Mouse (Mus musculus): Measurements from ENCODE around the gene Hs3st6. TPM values are rescaled to one million over a fixed set of nuclear protein-coding genes. Genes with fewer than 3 reads are reported as not detected.
"Not testable (repeated sequence)": the region's sequence is repeated elsewhere in the genome, so short reads cannot be mapped to it uniquely, and the experiment has no call there.

Gene Hs3st6
- polyA plus RNA-seq (2016; fragmentation: Nextera tagmentation; extraction: Ambion mirVana), result 1.5 and 2.0 TPM in 2 replicates

DNA sequence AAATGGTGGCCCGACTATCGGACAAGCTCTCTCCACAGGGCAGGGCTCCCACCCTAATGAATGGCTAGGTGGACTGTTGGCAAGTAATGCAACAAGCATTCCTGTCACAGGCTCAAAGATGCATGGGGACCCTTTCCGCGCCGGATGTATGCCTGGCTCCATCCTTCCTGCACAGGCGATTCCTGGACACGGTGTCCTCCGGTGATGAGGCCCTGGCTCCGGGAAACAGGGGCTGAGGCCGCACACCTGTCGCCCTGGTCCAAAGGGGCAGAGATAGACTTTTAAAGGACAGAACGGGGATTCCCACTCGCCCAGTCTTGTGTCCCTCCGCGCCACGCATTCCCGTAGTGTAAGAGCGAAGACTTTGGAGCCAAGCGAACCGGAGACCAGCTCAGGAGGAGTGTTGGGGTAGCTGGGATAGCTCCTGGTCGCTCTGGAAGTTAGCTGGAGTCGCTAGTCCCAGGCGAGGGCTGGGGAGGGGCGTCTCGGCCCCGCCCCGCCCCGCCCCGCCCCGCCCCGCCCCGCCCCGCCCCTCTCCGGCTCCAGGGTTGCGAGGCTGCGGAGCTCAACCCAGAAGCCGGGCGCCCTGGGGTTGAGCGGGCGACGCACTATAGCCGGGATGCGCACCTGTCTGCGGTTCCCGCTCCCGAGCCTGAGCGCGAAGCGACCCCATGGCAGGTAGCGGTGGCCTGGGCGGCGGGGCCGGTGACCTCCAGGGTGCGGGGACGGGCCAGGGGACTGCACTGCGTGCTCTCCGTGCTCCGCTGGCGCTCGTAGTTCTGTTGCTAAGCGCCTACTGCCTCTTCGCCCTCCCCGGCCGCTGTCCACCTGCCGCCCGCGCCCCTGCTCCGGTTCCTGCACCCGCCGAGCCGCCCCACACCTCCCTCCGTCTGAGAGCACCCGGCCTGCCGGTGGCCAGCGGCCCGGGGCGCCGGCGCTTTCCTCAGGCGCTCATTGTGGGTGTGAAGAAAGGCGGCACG is at the start of gene Hs3st6:
TSS of gene Hs3st6 (plus strand) at position 574 of the 980 bp plus-strand sequence.
- peaks cover 23% of the 10 kb centered on the region for H3K4me1 ChIP-seq (replicated peaks)
- peak within 1 kb of the TSS; percentile 61 for H3K4me3 ChIP-seq
- H3K27ac ChIP-seq, result peak within 1 kb of the TSS; percentile 57
- WGBS, result under 1% methylated on average over 81 of the region's 82 CpGs
- H3K9me3 ChIP-seq, result no peaks in the 10 kb centered on the region
- no peaks in the 10 kb centered on the region for H3K36me3 ChIP-seq
- DNase-seq (ENCODE audit: low spot score), result peak; percentile 72
- peaks cover 89% of the 10 kb centered on the region for H3K27me3 ChIP-seq (ENCODE audit: insufficient read depth, poor library complexity, severe bottlenecking)

DNA sequence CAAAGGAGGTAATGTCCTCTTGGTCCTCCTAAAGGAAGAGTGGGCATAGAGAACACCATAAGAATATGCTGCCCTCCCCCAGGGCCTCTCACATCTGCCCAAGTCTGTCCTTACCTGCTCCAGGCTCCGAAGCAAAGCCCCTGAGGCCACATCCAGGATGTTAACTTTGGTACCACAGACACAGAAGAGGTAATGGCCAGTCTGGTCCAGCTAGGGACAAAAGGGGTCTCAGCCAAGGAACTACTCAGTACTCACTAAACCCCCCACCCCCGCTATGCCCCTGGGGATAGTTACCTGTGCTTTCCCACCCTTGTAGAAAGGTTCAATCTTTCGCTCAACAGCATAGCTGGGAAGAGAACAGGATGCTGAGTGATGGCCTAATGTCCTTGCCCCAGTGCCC is 47.0 kb upstream of the Hs3st6 start:
- WGBS, result 92% methylated on average over 3 of the region's 3 CpGs
- no peak overlapping the region for H3K27ac ChIP-seq
- peaks cover 49% of the 10 kb centered on the region for H3K36me3 ChIP-seq
- DNase-seq (ENCODE audit: low spot score), result no peak
- peaks cover 16% of the 10 kb centered on the region for H3K4me1 ChIP-seq (replicated peaks)
- no peaks in the 10 kb centered on the region for H3K27me3 ChIP-seq (ENCODE audit: insufficient read depth, poor library complexity, severe bottlenecking)
- no peaks in the 10 kb centered on the region for H3K9me3 ChIP-seq
- H3K4me3 ChIP-seq, result peak overlapping the region; percentile 93

DNA sequence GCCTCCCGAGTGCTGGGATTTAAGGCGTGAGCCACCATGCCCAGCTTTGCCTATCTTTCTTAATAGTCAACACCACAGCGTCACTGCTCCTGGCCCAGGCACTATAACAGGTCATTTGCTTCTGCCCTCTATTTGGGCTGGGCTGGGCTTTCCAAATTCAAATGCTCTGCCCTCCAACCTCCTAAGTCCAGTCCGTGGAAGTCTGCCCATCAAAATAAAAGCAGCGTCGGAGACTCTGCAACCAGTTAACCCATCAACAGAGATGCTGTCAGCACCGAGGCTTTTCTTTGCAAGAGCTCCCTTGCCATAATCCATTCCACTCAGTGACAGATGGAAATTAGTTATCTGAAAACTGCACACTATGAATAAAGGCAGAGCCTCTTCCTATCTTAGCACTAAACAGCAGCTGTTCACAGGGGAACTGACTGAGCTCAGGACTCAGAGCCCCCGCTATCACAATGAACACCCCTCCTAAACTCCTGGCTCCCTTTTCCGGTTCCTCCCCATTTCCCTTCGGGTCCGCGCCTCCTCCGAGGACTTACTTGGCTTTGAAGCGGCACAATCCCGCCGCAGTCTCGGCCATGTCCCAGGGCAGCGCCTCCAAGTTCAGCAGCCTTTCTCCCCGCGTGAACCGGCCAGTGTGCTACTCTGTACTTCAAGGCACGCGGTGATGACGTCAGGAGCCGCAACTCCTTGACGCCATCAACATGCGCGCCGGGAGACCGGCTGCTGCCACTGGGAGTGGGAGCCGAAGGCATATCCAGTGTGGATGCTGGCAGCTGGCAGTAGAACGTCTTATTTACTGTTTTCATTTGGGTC is 45.6 kb upstream of the Hs3st6 start, which contains the start of gene Tbl3:
TSS of gene Tbl3 (minus strand) at position 679 of the 819 bp plus-strand sequence.
- Histone ChIP-seq H3K4me3 (peak within 1 kb of the TSS; percentile 93), H3K36me3 (peaks cover 36% of the 10 kb centered on the region), H3K27me3 (ENCODE audit: insufficient read depth, poor library complexity, severe bottlenecking) (no peaks in the 10 kb centered on the region), H3K27ac (peak within 1 kb of the TSS; percentile 90), H3K4me1 (replicated peaks) (peaks cover 16% of the 10 kb centered on the region), H3K9me3 (no peaks in the 10 kb centered on the region)
- DNase-seq (ENCODE audit: low spot score), result peak; percentile 95
- WGBS, result 4% methylated on average over 32 of the region's 32 CpGs

DNA sequence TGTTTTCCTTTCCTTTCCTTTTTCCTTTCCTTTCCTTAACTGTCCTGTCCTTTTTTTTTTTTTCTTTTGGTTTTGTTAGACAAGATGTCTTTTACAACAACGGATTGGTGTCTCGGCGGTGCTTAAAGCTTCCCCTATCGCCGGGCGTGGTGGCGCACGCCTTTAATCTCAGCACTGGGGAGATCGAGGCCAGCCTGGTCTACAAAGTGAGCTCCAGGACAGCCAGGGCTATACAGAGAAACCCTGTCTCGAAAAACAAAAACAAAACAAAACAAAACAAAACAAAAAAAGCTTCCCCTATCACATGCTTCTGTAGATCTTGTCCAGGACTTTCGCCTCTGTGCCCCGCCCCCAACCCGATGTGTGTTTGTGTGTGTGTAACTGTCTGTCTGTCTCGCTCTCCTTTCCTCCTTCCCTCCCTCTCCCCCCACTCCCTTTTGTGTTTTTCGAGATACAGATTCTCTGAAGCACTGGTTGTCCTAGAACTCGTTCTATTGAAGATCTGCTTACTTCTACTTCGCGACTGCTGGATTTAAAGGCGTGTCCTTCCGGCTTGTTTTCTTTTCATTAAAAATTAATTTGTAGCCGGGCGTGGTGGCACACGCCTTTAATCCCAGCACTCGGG is 44.9 kb upstream of the Hs3st6 start:
- Histone ChIP-seq H3K36me3 (peaks cover 28% of the 10 kb centered on the region), H3K9me3 (no peaks in the 10 kb centered on the region), H3K4me3 (peak overlapping the region; percentile 93), H3K27me3 (ENCODE audit: insufficient read depth, poor library complexity, severe bottlenecking) (no peaks in the 10 kb centered on the region), H3K4me1 (replicated peaks) (peaks cover 16% of the 10 kb centered on the region), H3K27ac (peak overlapping the region; percentile 90)
- peak; percentile 34 for DNase-seq (ENCODE audit: low spot score)
- 9% methylated on average over 24 of the region's 24 CpGs for whole genome bisulfite sequencing

DNA sequence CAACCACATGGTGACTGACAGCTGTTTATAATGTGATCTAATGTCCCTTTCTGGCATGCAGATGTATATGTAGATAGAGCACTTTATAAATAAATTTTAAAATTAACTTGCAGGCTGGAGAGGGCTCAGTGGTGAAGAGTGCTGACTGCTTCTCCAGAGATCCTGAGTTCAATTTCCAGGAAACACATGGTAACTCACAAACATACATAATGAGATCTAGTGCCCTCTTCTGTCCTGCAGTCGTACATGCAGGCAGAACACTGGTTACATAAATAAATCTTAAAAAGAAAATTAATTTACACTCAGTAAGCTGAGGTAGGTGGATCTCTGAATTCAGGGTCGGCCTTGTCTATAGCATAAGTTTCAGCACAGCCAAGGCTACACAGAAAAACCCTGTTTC is 44.1 kb upstream of the Hs3st6 start:
- Histone ChIP-seq H3K36me3 (peaks cover 21% of the 10 kb centered on the region), H3K4me1 (replicated peaks) (peaks cover 16% of the 10 kb centered on the region), H3K4me3 (peak overlapping the region; percentile 93; the same call in 1 of the 2 replicates), H3K27me3 (ENCODE audit: insufficient read depth, poor library complexity, severe bottlenecking) (no peaks in the 10 kb centered on the region), H3K9me3 (no peaks in the 10 kb centered on the region), H3K27ac (no peak overlapping the region)
- WGBS, result 43% methylated on average over 2 of the region's 2 CpGs
- DNase-seq (ENCODE audit: low spot score), result no peak

DNA sequence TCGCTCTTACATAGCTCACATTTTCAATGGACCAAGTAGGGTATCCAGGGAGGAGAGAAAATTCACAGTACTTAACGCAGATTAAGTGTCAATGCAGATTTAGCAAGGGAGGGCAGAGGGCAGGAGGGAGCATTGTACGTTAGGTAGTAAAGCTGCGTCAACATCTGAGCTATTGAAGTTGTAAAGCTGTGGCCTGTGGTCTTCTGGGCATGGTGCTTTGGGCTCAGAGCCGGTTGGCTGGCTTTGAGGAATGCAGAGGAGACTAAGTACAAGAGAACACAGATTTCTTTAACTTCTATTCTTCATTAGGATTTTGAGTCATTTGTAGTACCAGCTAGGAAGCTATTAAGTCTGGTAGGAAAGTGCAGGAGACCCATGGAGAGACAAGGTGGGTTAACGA is 37.2 kb upstream of the Hs3st6 start:
- no peak overlapping the region for H3K27ac ChIP-seq
- 74% methylated on average over 6 of the region's 6 CpGs for WGBS
- no peak for DNase-seq (ENCODE audit: low spot score)
- H3K9me3 ChIP-seq, result no peaks in the 10 kb centered on the region
- no peaks in the 10 kb centered on the region for H3K27me3 ChIP-seq (ENCODE audit: insufficient read depth, poor library complexity, severe bottlenecking)
- H3K4me3 ChIP-seq, result no peak overlapping the region
- H3K4me1 ChIP-seq (replicated peaks), result peaks cover 12% of the 10 kb centered on the region
- H3K36me3 ChIP-seq, result peaks cover 36% of the 10 kb centered on the region

DNA sequence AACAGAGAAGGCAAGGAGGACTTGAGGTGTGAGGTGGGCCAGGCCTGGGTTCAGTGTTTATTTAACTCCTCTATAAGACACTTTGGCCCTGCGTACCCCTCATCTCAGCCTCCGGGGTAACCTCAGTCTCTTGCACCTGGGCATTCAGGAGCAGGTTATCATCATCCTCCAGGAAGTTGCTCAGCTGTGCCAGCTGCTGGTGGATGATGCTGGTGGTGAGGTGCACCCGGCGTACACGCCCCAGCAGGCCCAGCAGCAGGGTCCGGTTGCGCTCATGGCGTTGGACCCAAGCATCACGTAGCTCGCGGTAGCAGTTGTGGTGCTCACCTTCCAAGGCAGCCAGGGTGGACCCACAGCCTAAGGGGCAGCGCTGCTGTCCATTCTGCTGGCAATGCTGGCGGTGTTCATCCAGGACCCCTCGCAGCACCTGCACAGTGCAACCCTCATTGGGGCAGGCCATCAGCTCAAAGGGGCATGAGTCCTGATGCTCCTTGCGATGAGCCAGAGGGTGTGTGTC is 36.6 kb upstream of the Hs3st6 start:
- Histone ChIP-seq H3K27ac (no peak overlapping the region), H3K27me3 (ENCODE audit: insufficient read depth, poor library complexity, severe bottlenecking) (no peaks in the 10 kb centered on the region), H3K4me1 (replicated peaks) (peaks cover 14% of the 10 kb centered on the region), H3K4me3 (peak overlapping the region; percentile 9; the same call in 1 of the 2 replicates), H3K36me3 (peaks cover 41% of the 10 kb centered on the region), H3K9me3 (no peaks in the 10 kb centered on the region)
- 94% methylated on average over 15 of the region's 15 CpGs for WGBS
- DNase-seq (ENCODE audit: low spot score), result no peak

DNA sequence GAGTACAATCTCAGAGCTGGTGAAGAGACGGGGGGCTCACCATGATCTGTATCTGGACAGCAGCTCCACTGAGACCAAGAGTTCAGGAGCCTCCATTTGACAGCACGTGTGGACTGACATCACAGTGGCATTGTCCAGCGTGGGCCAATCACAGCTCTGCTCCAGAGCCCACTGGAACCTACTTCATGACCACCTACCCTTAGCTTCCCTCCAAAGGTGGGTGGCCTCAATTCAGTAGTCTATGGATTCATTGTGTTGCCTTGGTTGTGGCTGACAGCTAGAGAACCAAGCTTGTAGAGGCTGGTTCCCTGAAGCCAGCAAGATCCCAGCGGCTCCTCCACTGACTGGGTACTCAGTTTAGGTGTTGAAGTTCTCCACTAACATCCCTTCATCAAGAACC is 34.8 kb upstream of the Hs3st6 start, which contains the start of the genes Rnf151 and Rps2:
TSS of gene Rnf151 (minus strand) at position 121 of the 400 bp plus-strand sequence.
TSS of gene Rps2 (plus strand) at position 174 of the 400 bp plus-strand sequence.
- Histone ChIP-seq H3K27me3 (ENCODE audit: insufficient read depth, poor library complexity, severe bottlenecking) (no peaks in the 10 kb centered on the region), H3K27ac (0 out of 2 replicates have a peak within 1 kb of the TSS, but pooled peaks have one; percentile 94), H3K4me1 (replicated peaks) (peaks cover 31% of the 10 kb centered on the region), H3K9me3 (no peaks in the 10 kb centered on the region), H3K4me3 (peak within 1 kb of the TSS; percentile 82), H3K36me3 (peaks cover 56% of the 10 kb centered on the region)
- whole genome bisulfite sequencing, result 84% methylated on average over 4 of the region's 4 CpGs
- no peak for DNase-seq (ENCODE audit: low spot score)

DNA sequence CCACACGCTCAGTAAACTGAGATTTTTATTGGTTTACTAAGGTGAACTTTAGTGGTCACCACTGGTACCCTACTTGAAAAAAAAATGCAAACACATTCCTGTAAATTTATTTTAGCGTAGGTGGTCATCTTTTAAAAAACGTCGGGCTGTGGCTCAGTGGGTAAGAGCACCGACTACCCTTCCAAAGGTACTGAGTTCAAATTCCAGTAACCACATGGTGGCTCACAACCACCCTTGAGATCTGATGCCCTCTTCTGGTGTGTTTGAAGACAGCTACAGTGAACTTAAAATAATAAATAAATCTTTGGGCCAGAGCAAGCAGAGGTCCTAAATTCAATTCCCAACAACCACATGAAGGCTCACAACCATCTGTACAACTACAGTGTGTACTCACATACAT is 33.9 kb upstream of the Hs3st6 start:
- H3K27me3 ChIP-seq (ENCODE audit: insufficient read depth, poor library complexity, severe bottlenecking); H3K9me3 ChIP-seq; DNase-seq (ENCODE audit: low spot score): not testable (repeated sequence)
- H3K4me1 ChIP-seq (replicated peaks), result peaks cover 40% of the 10 kb centered on the region
- peak overlapping the region; percentile 94 for H3K27ac ChIP-seq
- peaks cover 56% of the 10 kb centered on the region for H3K36me3 ChIP-seq
- peak overlapping the region; percentile 82 for H3K4me3 ChIP-seq
- WGBS, result 65% methylated on average over 5 of the region's 5 CpGs

DNA sequence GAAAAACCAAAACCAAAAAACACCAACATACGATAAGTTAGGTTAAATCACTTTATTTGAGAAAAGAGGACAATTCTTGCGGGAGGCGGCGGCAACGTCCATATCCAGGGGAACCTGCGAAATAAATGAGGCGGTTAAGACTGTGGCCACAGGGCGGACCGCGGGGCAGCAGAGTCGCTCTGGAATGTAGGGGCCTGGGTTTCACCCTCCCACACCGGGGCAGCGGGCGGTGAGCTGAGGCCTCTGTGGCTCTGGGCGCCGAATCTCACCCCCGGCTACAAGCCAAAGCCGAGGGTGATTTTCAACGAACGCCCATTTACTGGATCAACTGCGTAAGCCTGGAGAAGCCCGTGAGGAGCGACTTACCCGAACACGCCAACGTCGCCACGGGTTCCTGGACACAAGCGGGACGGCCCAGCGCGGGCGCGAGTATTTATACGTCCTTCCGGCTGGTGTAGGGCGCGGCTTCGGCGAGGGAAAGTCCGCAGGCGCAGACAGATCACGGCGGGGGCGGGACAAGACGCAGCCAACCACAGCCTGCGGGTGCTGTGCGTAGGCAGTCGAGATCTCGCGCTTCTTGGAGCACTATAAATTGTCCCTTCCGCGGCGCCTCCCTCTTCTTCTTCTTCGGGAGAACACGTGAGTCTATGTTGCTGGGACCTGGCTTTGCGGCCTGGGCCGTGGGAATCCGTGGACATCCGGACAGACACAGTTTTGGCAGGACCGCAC is 33.1 kb upstream of the Hs3st6 start:
- no peaks in the 10 kb centered on the region for H3K9me3 ChIP-seq
- H3K4me1 ChIP-seq (replicated peaks), result peaks cover 44% of the 10 kb centered on the region
- H3K36me3 ChIP-seq, result peaks cover 56% of the 10 kb centered on the region
- peak overlapping the region; percentile 94 for H3K27ac ChIP-seq
- WGBS, result under 1% methylated on average over 61 of the region's 61 CpGs
- H3K4me3 ChIP-seq, result peak overlapping the region; percentile 82
- peak; percentile 99 for DNase-seq (ENCODE audit: low spot score)
- H3K27me3 ChIP-seq (ENCODE audit: insufficient read depth, poor library complexity, severe bottlenecking), result no peaks in the 10 kb centered on the region

DNA sequence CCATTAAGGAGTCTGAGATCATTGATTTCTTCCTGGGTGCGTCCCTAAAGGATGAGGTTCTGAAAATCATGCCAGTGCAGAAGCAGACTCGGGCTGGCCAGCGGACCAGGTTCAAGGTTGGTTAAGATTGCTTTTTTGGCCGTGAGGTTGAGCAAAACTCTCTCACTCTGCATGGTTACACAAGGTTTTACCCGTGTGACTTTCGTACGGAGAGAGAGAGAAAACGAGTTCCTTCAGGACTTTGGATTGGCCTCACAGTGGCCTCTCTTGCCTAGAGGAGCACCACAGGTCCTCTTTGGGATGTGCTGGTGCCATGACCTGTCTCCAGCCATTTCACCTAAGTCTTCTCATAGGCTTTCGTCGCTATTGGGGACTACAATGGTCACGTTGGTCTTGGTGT is 32.2 kb upstream of the Hs3st6 start:
- not testable (repeated sequence) for H3K27me3 ChIP-seq (ENCODE audit: insufficient read depth, poor library complexity, severe bottlenecking); H3K9me3 ChIP-seq
- 1% methylated on average over 11 of the region's 11 CpGs for WGBS
- H3K27ac ChIP-seq, result peak overlapping the region; percentile 94
- peaks cover 44% of the 10 kb centered on the region for H3K4me1 ChIP-seq (replicated peaks)
- peak overlapping the region; percentile 82 for H3K4me3 ChIP-seq
- DNase-seq (ENCODE audit: low spot score), result peak; percentile 14
- peaks cover 53% of the 10 kb centered on the region for H3K36me3 ChIP-seq

Data from hindbrain, embryonic 10.5 days (tissue).